Mouse (Mus musculus) cerebellum, adult 18-20 months (tissue): ENCODE measurements at regions not wholly inside any gene's neighbourhood (a gene's known extent, or its start where the extent isn't known, plus 50 kb on each side); places are given as distances from the start of the nearest gene placed in this dataset.

Experiments
- DNase-seq, 2 experiments: peaks; one replicate each; pipeline ENCODE4 v3.0.0; 2021

DNA sequence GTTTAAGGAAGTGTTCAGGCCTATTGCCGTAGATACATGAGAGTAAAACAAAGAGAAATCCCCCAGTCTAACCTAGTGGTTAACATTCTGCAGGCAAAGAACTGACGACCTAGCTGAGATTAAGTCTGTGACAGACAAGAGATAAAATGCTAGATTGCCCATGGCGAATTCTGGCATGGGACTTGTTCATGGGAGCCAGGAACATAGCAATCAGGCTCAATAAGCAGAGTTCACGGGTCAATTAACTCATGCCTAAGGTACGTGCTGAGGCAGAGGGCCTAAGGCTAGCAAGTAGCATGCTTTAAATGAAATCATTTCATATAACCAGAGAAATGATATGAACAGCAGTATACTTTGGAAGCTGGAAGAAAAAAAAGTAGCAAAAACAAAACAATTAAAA, 1119.2 kb upstream of the Adgrl2 start:
- no peak for DNase-seq

GRCm38 (mm10) chr3:150112231-150112630, 1121.9 kb upstream of the Adgrl2 start:
- no peak for DNase-seq

- DNase-seq, result no peak
These were observed 1129.5 kb upstream of the Adgrl2 start for GRCm38 (mm10) chr3:150119866-150120265.

- no peak for DNase-seq
These were observed 1156.3 kb upstream of the Adgrl2 start for GRCm38 (mm10) chr3:150146635-150147034.

GRCm38 (mm10) chr3:150151152-150151822, 1160.9 kb upstream of the Adgrl2 start:
- DNase-seq, result no peak

- DNase-seq, result no peak
These were observed 1161.4 kb upstream of the Adgrl2 start for GRCm38 (mm10) chr3:150151823-150152158.

DNA sequence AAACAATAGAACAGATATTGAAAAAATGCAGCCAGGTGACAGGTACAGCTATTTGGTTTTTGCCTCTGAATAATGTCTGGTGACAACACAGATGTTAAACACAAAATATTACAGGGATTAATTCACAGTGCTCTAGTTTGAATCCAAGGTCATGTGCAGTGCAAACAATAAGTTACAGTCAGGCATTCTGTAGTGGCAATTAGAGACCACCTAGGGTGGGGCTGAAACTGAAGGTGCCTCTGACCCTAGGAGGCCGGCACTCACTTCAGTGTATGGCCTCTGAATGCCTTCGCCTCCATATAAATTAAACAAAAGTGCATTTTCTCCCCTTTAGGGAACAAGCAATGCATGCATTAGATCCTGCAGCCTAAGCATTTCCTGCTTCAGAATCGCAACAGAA, 1162.5 kb upstream of the Adgrl2 start:
- no peak for DNase-seq

- DNase-seq, result no peak
These were observed 1195.5 kb upstream of the Adgrl2 start for GRCm38 (mm10) chr3:150185807-150186206.

DNA sequence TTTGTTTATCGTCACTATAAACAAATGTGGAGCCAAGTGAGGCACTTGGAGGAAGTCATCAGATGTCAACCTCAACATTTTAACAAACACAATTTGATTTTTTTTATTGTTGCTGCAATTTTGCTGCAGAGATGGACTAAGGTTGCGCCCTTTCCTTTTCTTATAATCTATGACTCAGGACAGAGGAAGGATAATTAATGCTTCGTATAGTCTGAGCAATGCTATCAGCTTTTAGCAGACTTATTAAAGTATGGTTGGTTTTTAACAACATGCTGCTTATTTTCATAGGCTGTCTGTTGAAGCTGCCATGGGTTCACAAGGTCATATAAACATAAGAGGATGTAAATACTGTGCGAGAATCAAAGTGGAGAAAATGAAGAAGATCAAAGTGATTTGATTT, 1202.8 kb upstream of the Adgrl2 start:
- DNase-seq, result no peak

GRCm38 (mm10) chr3:150198492-150198891, 1208.1 kb upstream of the Adgrl2 start:
- DNase-seq, result no peak

- no peak for DNase-seq
These were observed 1215.5 kb upstream of the Adgrl2 start for GRCm38 (mm10) chr3:150205902-150206301.

DNA sequence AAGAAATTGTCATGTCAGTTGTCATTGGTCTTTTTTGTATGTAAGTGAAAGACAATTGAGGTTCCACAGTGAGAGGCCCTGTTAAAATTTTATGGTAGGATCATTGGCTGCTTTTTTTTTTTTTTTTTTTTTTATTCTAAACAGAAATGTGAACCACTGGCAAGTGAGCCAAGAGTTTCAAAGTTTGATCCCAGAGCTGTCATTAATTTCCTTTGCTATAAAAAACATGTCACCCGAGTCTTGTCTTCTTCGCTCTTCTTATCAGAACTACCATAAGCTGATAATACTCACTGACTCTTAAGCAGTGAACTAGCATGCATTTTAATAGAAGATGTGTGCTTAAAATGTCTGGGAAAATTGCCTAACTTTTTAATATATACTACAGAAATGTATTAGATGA, 1204.4 kb upstream of the Adgrl4 start:
- DNase-seq, result no peak

DNA sequence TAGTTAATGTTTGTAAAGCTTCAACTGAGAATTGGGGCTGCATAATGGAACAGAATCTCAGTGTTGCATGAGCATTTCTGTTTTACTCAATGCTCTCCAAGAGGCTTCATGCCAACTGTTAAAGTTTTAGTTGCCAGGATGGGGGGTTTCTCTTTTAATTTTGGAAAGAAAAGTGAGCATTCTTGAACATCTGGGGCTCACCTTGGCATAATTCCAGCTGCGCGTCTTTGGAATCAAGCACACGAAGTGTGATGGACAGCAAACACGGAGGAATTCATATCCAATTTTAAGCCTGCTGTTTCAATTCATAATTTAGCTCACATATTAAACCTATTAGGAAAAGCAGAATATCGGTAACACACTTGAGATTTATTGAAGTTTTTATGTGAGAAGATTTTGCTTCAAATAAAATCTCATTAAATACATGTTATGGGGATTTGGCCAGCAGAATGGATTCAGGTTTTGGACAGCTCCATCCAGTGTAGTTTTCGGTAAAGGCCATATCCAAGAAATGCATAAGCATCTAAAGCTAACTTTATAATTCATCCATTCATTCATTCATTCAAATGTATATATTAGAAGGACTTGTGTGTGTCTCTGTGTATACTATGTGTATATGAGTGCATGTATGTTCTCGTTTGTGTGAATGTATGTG, 1200.6 kb upstream of the Adgrl4 start:
- DNase-seq, result no peak

DNA sequence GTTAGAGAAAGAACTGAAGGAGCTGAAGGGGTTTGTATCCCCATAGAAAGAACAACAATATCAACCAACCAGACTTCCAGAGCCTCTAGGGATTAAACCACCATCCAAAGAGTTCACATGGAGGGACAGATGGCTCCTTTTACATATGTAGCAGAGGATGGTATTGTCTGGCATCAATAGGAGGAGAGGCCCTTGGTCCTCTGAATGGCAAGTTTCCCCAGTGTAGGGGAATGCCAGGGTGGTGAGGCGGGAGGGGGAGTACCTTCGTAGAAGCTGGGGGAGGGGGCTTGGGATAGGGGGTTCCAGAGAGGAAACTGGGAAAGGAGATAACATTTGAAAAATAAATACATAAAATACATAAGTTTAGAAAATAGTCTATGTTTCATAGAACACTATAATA, 1162.6 kb upstream of the Adgrl4 start:
- DNase-seq, result no peak

- DNase-seq, result no peak
These were observed 1141.5 kb upstream of the Adgrl4 start for GRCm38 (mm10) chr3:150296057-150296710.

DNA sequence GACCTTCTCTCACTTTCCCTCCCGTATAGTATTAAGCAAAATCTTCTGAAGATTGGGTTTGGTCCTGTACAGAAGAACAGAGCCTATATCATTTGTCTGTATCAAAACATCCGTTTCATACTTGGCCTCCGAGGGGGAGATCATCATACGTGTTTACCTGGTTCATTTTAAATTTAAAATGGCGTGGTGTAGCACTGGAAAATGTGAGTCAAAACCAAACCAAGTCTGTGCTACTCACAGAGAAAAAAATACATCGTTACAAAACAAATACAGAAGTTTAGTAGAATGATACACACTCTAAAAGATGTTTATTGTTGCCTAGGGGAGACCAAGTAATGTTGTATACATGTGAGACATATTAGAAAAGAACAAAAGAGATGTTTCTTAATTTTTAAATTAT, 1108.9 kb upstream of the Adgrl4 start:
- DNase-seq, result no peak

DNA sequence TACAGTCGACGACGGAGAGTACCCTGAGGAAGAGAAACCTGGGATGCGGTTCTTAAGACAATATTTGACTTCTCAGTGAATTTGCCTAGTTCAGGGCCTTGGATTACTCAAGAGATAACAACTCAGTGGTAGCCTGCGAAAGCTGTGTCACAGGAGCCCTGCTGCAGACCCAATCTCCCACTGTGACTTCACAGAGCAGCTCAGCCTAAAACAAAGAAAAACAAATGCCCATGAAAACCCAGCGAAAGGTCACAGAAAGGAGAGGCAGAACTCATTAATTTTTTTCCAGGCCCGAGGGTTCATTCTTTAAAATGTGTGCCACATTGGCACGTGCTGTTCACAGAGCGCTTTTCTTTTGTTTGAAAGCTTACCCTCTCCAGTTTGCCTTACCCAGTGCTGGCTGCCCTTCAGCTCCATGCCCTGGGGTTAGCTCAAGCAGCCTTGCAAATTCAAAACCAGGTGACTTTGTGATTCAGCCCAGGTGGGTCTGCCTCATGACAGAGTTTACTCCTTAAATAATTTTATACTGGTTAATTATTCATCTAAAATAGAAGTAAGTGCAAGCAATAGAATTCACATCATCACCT, 1085.5 kb upstream of the Adgrl4 start:
- DNase-seq, result no peak

DNA sequence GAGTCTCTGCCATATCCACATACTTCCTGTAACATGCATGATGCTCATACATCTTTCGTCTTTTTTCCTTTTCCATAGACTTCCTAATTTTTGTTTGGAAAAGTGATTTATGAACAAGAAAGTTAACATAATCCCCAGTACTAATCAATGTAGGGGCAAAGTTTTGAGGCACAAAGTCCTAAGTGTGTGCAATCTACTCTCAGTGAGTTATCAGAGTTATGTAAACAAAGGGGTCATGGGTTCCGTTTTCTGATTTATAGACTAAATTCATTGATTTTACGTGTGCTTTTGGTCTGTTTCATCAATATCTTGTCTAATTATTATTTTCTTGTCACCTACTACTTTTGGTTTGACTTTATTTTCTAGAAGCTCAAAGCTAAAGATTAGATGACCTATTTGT, 1071.9 kb upstream of the Adgrl4 start:
- DNase-seq, result no peak

GRCm38 (mm10) chr3:150384996-150385627, 1052.6 kb upstream of the Adgrl4 start:
- DNase-seq, result peak; percentile 32 to 34

DNA sequence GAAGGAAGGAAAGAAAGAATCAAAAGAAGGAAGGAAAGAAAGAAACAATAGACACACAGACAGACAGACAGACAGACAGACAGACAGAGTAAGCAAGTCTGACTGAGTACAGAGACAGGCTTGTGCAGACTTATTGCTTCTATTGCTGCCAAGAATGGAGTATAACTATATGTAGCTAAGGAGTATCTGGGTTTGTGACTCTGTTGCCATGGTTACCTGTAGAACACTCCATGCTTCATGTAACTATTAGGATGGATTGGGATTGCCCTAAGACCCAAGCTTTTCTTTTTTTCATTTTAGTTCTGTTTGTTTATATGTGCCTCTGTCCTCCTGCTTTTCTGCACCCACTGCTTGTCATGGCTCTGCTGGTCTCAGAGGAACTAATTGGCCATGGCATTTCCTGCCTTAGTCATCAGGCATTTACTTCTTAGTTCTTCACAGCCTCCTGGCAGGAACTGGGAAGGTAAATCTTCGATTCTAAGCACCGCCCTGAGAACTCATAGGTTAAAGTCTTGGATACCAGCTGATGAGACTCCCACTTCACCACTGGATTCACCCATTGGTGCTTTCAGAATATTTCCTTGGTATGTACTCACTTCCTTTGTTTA, 1035.9 kb upstream of the Adgrl4 start:
- no peak for DNase-seq

DNA sequence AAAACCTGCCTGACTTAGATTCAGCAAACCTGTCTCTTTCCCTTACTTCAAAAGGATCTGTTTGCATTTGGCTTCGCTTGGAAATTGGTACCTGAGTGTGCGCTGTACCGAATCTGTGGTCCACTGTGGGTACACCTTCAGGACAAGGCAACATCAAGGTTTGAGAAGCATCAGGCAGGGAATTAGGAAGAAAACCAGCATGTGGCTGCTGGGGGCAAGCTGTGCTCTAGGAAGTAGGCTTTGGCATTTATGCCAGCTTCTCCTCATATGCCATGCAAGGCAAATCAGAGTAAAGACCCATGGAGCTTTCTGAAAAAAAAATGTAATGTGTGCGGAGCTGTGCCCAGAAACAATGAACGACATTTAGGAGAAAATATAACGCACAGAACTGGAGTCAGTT, 1031.6 kb upstream of the Adgrl4 start:
- no peak for DNase-seq

GRCm38 (mm10) chr3:150415277-150415676, 1022.4 kb upstream of the Adgrl4 start:
- DNase-seq, result no peak

DNA sequence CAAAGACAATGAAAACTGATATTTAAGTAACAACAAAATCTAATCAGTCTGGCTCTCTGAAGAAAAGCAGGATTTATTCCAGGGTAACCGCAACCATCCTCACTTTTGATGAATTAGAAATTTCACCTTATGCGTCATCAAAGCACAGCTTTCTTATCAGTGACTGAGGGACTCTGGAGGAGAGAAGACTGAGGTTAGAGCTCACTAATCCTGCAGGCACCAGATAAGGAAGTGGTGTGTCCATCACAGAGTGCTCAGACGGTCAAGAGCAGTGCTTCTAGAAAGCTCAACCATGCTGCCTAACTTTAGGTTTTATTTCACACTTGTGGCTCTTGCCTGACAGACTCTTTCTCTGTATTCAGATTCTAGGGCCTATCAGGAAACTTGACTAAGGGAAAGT, 1021.2 kb upstream of the Adgrl4 start:
- DNase-seq, result no peak
